Mouse (Mus musculus) right cerebral cortex, postnatal 25 days (tissue): ENCODE data around the gene Btf3l4.

Experiments used
- DNase-seq: peaks from one replicate; pipeline ENCODE4 v3.0.0; 2022

Btf3l4 gene

DNA sequence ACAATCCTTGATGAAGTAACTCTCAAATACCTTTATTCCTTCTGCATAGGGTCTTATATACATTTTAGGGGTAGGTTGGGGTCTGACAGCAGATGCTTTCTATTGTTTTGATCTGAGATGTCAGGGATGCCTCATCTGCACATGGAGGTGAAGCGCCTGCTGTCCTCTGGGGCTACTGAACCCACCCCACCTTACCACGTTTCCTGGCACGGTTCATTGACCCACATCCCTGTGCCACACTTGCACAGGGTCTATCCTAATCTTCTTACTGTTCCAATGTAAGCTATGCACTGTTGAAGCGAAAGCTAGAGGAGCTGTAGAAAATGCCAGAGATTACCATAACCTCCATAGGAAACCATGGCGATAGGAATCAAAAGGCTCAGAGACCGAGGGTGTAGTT, 21.9 kb downstream of the Btf3l4 start:
- DNase-seq: no peak

DNA sequence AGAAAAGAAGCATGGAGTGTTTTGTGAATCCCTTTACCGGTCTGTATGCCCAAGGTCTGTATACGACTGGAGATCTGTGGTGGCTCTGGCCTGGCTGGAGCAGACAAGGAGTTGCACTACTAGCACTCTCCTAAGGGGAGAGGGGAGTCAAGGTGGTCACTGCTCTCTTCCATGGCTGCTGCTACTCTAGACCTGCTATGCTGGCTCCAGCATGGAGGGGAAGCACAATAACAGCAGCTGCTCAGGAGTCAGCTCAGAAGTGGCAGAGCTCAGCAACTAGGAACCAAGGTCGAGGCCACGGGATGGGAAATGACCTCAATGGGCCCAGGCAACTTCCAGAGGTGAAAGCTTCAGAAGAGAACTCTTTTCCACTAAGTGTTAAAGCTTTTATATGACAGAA, 22.3 kb downstream of the Btf3l4 start:
- no peak for DNase-seq

GRCm38 (mm10) chr4:108803535-108803934, 29.9 kb downstream of the Btf3l4 start:
- DNase-seq: no peak

DNA sequence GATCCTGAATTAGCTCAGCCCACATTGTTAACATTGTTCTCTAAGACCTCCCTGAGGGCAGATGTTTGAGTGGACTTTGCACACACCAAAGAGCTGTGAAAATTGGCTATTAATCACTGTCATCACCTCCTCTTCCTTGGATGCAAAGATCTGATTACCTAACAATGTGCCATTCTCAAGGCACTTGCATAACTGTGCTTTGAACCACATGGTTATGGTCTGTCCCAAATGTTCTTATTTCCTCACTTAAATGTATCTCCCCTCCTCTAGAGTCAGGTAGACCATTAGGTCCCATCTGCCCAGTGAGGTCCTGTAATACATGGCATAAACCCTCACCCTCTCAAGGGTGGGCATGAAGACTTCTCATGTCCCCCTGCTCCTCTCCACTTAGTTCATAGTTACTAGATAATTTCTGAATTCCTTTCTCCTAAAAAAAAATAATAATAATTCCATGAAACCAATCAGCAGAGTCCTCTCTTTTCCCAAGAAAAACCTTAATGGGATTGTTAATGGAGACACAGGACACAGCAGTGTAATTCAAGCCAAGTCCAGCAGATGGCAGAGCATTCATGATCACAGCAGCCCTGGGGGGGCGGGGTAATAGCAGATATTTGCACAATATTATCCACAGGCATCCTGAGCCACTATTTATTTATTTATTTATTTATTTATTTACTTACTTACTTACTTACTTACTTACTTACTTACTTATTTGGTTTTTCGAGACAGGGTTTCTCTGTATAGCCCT, 35.2 kb downstream of the Btf3l4 start:
- DNase-seq: peak; percentile 35

DNA sequence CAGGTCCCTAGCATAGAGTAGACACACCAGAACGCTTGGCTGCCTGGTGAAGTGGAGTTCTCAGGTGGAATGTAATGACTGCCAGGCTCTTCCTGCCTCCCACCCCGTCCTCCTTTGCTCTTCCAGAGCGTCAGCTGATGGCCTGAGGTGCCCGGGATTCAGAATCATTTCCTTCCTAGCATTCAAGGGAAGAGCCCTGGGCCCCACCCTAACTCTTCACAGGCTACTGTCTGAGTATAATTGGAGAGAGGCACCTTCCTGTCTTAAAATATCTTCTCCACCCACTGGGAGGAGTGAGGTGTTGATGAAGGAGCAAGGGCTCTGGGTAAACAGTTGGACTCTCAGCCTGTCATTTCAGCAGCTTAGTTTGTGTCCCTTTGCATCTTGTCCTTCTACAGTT, 36.7 kb downstream of the Btf3l4 start:
- DNase-seq: no peak

- no peak for DNase-seq
Measured at GRCm38 (mm10) chr4:108793941-108794340, 39.5 kb downstream of the Btf3l4 start.

DNA sequence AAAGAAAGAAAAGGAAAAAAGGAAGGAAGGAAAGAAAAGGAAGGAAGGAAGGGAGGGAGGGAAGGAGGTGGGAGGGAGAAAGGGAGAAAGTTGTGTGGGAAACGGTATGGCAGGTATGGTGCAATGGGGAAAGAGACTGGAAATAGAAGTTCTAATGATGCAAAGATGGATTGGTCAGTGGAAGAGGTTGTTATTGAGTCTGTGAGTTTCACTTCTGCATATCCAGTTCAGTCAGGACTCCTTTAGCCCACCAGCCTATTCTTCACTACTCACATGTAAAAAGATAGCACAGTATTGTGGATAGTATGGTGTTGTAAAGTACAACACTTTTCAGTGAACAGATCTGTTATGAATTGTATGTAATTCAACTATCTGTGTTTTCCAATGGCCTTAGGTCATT, 42.9 kb downstream of the Btf3l4 start:
- no peak for DNase-seq

GRCm38 (mm10) chr4:108789258-108789936, 44.0 kb downstream of the Btf3l4 start:
- no peak for DNase-seq

GRCm38 (mm10) chr4:108782421-108783085, 50.9 kb downstream of the Btf3l4 start:
- peak; percentile 31 for DNase-seq

GRCm38 (mm10) chr4:108781596-108781995, 51.8 kb downstream of the Btf3l4 start:
- no peak for DNase-seq

DNA sequence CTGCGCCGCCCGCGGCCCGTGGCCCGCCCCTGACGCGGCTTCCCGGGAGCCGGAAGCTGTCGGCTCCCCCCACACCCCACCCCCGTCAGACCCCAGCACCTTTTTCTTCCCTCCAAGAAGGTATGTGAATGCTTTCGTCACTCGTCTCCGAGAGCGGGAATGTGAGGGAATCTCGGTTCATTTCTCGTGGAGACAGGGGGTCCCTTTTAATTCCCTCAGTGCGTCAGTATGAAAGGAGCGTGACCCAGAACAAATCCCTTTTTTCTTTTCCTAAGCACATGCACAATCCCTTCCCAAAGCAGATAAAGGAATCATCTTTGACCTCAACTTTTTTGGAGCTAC, 52.6 kb downstream of the Btf3l4 start:
- no peak for DNase-seq

DNA sequence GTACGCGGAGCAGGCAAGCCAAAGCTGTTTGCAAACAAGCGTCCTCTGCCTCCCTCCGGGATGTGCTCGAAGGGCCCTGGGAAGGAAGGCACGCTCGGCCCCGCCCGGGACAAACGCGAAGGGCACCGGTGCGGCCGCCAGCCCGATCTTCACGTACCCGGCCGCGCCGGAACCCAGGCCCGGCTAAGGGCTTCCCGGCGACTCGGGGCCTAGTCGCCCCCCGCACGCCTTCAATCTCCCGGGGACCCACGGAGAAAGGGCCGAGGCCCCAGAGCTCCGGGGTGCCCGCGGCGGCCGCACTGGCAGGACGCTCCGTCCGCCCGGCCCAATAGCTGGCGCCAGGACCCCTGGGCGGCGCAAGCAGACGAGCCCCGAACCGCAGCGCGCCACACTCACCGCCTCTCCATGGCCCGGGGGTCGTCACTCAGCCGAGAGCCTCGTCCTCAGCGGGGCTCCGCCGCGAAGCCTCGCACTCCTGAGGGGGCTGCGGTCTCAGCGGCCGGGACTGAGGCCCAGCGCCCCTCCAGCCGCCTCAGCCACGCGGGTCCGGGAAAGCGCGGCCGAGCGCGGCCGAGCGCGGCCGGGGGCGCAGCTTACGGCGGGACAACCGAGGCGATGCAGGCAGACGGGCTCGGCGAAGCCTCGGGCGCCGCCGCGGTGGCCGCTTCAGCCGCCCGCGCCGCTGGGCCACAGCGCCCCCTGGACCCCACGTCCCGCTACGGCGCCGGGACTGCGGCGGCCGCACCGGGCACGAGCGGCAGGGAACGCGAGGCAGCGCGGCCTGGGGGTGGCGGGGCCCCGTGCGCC, 53.2 kb downstream of the Btf3l4 start, which contains the start of gene Zfyve9:
Gene Zfyve9, minus strand, starts transcription at position 742 of the 807 bp plus-strand sequence.
- DNase-seq: peak; percentile 85

- no peak for DNase-seq
Measured at GRCm38 (mm10) chr4:108779763-108780056, 53.7 kb downstream of the Btf3l4 start.

DNA sequence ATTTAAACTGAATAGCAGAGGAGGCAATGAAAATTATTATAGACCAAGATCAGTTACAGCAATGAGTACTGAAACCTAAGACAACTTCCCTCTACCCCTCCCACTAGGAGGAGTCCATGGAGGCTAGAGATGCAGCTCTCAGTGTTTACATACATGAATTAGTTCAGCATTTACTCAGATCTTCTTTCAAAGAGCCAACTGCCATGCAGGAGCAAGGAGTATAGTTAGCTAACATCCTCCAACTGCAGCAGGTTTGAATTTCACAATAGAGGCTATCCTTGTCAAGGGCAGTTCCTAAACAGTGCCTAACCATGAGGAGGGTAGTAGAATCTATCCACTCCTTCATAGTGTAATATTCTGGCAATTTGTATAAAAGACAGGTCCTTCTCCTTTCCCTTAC, 64.9 kb downstream of the Btf3l4 start:
- no peak for DNase-seq
